Mouse (Mus musculus) lung, adult 2 months (tissue): ENCODE measurements around the gene Gm7137.
"Not testable (repeated sequence)": the region's sequence is repeated elsewhere in the genome, so short reads cannot be mapped to it uniquely, and the experiment has no call there.

ENCODE experiments used
- CTCF ChIP-seq: fragments of 200-500 bp; IDR thresholded peaks from 2 replicates; pipeline ENCODE4 v1.5.1; 2011; ENCODE audit warnings: mild to moderate bottlenecking, low read length, control low read depth; ENCODE audit not compliant: insufficient read depth
- POLR2A ChIP-seq: fragments of 200-500 bp; IDR thresholded peaks from 2 replicates; pipeline ENCODE4 v1.6.1; 2011; ENCODE audit warnings: low read depth, mild to moderate bottlenecking, control low read depth, low read length, borderline replicate concordance; ENCODE audit errors: extremely low read depth

DNA sequence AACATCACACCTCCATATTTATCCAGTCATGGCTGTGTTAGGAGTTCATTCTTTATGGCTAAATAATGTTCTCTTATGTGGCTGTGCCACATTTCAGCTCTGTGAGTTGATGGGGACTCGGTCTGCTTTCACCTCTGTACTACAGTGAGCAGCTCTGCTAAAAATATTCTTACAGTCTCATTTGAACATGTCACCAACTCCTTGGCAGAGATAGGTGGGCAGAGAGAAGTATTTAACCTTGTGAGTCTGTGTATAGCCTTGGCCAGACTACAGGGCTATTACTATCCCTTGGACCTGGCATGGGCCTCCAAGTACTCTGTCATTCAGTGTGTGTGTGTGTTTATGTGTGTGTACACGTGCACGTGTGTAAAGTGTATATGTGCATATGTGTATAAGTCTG is 15.9 kb downstream of the Gm7137 start:
- TF ChIP-seq POLR2A, CTCF: not testable (repeated sequence)
